Mouse (Mus musculus) frontal cortex, postnatal 14 days (tissue): ENCODE results near the gene Madcam1.
"Not testable (repeated sequence)": the region's sequence is repeated elsewhere in the genome, so short reads cannot be mapped to it uniquely, and the experiment has no call there.

Source experiments
- DNase-seq, 2 experiments: peaks; one replicate each; pipeline ENCODE4 v3.0.0; 2022; ENCODE audit warnings: low spot score in 2 of 2

Madcam1 gene

DNA sequence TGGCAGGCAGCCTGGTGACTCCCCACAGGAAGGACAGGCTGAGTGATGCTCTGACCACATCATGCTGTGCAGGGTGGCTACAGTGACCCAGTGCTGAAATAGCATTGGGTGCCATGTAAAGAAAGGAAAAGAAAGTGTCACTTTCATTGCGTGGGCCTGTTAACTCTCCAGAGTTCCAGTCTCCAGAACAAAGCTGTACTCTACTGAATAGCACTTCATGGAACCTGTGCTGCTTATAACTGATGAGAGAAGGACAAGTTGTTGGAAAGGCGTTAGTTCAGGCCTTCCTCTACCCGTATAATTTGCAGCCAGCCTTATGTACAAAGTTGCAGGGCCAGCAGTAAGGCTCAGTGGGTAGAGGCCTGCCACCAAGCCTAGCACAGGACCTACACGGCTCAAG, 24.4 kb downstream of the Madcam1 start, which contains the start of gene Gzmm:
Gzmm (plus strand) TSS at position 301 of the 400 bp plus-strand sequence.
- no peak for DNase-seq

DNA sequence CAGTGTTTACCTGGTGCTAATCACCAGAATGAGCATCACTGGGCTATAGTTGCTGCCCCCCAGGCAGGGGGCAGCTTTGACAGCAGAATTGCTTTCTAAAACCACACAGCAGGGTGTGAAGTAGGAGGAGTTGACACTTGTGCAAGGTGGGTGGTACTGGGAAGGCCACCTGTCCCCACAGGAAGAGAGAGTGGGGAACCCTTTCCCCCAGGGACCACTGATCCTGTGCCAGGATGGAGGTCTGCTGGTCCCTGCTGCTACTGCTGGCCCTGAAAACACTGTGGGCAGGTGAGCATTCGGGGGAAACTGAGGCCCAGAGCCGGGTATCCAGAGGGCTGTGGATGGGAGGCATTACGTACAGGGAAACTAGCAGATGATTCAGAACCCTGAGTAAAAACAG, 24.8 kb downstream of the Madcam1 start:
- no peak for DNase-seq

DNA sequence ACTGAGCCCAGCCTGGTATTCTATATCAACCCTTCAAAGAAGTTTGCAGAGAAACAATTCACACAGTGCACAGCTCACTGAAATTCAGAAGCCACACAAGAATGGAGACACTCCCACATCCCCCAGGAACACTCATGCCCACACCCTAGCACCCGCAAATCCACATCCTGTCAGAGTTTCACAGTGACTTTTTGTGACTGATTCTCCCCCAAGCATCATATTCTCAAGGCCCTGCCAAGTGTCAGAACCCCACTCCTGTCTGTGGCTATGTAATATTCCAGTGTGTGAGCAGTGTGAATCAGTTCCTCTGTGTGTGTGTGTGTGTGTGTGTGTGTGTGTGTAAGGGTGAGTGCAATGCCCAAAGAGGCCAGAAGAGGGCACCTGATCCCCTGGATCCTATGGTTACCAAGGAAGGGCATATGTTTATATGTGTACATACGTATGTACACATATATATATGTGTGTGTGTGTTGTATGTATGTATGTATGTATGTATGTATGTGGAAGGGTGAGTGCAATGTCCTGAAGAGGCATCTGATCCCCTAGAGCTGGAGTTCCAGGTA, 27.7 kb downstream of the Madcam1 start:
- no peak for DNase-seq

DNA sequence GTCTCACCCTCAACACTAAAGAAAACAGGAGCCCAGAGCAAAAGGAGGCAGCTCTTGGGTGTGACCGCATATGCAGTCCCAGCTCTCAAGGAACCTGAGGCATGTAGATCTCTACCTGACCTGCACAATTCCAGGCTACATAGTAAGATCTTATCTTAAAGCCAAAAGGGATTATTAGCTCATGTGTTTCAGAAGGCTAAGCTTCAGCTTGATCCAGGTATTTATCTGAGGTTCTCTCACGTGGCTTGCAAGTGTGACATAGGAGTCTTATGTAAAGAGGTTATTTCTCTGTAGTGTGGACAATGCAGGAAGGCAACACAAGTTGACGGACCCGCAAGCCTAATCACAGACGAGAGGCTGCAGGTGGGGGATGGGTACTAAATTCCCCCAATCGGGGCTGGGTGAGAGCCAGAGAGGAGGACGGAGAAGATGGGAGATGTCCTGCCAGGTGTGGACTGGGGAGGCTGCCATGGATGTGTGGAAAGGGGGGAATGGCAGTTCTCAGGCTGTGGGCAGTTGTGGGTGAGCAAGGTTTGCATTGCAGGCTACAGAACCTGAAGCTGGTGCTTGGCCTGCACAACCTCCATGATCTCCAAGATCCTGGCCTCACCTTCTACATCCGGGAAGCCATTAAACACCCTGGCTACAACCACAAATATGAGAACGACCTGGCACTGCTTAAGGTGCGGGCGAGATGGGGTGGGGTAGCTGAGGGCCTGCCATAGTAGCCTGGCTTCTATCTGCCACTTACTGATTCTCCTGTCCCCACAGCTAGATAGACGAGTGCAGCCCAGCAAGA, 29.4 kb downstream of the Madcam1 start:
- DNase-seq = no peak

DNA sequence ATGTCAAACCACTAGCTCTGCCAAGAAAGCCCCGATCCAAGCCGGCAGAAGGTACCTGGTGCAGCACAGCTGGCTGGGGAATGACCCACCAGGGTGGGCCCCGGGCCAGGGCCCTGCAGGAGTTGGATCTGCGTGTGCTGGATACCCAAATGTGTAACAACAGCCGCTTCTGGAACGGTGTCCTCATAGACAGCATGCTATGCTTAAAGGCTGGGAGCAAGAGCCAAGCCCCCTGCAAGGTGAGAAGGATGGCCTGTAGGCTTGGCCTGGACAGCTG, 30.0 kb downstream of the Madcam1 start:
- DNase-seq = no peak

DNA sequence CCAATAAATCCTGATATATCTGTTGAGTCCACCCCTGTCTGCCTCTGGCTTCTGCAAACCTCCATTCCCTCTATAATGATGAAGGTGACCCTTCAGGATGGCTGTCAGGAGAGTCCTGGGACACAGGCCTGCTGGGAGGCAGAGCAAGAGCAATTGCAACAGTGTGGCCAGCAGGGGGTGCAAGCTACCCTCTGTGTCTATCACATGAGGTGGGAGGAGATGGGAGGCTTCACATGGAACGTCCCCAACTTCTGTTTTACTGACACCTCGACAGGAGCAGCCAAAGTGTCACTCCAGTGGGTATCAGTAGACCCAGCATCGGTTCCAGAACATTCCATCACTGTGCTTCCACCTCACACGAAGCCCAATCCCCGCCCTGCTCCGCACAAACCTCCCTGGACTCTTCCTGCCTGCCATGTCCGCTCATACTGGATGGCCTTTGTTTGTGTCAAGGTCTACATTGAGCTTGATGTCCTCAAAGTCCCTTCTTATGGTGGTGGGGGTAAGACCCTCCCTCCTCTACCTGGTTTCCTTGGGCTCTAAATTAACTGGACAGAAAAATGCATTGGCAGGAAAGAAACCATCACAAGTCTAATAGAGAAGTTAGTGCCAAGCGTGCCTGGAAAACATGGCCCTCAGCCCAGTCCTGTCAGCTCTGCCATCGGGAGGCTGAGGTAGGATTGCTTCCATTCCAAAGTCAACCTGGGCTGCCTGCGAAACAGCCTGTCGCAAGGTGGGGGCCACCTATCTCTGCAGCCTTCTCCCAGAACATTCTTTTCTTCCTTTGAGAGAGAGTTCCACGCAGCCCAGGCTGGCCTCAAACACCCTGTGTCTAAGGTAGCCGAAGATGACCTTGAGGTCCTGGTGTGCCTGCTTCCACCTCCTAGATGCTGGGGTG, 31.1 kb downstream of the Madcam1 start:
- DNase-seq = peak in 1 of 2 experiments; percentile 48

DNA sequence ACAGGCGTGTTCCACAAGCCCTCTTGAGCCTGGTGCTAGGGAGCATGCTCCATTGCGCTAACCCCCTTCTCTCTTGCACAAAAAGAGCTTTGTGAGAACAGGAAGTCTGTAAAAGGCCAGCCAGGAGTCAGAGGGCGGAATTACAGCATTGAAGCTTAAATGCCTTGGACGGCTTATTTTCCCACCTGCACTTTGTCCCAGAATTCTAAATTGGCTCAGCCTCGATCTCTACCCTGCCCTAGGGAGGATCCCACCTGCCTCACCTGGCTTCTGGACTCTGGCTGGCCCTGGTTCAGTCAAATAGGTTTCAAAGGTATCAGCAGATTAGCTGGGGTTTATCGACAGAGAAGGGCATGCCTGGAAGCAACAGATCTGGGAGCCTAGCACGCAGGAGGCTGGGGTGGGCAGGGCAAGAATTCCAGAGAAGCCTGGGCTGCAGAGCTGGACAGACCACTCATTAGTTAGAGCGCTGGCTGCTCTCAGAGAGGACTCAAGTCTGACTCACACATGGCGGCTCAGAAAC, 31.8 kb downstream of the Madcam1 start:
- no peak for DNase-seq

DNA sequence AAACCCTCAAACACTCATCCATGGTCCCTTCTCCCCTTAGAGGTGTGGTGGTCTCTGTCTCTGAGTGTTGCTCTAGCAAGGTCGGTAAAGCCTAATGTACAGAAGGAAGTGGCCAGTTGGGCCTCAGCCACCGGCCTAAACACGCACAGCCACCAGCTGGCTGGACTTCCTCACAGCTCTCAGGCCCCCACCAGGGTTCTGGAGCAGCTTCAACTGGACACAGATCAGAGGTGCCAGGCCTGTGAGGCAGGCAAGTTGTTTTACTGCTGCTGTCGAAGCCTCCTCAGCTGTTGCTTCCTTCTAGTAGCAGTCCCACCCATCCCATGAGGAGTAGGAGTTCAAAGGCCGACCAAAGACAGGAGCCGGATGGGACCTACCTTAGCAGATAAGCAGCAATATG, 33.6 kb downstream of the Madcam1 start:
- no peak for DNase-seq

DNA sequence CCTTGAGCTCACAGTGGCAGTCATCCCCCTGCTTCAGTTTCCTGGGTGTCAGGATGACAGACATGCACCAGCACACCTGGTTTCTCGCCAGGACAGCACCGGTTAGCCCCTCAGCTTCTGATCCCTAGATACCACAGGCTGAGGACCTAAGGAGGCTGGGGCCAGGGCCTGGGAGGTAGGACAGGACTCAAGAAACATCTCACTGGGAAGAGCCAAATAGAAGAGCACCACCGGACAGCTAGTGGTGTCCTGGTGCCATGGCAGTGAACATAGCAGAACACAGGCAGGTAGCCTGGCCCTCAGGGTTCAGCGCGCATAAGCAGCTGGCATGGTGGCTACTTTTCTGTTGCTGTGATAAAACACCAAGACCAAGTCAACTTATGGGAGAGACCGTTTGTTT, 34.1 kb downstream of the Madcam1 start:
- no peak for DNase-seq

DNA sequence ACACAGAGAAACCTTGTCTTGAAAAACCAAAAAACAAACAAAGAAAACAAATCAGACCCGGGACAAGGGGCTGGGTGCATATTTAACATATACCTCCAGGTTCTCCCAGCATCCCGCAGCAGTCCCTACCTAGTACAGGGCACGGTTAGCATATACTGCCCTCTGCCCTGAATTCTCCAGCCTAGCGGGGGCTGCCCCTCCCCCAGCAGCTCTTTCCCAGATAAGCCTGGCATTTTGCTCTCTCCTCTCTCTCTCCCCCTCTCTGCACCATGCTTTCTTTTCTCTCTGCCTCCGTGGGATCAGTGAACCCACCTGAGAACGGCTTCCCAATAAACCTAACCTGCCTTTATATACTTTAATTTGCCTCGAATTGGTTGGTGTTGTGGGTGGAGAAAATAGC, 36.3 kb downstream of the Madcam1 start:
- DNase-seq = no peak

DNA sequence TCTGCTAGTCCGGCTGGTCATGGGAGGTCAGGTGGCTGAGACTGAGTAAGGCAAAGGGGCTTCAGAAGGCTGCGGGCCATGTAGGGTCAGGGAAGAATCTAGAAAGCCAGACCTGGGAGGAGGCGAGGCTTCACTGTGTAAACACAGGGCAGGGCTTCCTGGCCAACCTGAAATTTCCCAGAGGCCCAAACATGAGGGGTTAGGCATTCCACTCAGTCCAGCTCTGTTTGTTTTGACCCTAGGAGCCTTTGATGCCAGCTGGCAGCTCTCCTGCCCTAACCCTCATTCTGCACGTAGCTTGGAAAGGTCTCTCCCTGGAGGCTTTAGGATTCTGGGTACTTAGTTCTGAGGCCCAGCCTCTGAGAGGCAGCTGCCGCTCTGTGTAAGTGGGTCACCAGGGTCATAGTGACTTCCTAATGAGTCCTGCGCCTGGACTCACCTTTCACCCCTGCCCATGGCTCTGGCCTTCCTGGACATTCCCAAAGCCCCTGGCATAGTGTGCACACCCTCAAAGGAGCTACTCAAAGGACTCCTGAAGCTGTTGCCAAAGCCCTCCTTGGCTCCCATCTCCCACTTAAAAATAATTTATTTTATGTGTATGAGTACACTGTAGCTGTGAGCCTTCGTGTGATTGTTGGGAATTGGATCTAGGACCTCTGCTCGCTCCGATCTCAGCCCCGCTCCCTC, 37.2 kb downstream of the Madcam1 start:
- DNase-seq = no peak

DNA sequence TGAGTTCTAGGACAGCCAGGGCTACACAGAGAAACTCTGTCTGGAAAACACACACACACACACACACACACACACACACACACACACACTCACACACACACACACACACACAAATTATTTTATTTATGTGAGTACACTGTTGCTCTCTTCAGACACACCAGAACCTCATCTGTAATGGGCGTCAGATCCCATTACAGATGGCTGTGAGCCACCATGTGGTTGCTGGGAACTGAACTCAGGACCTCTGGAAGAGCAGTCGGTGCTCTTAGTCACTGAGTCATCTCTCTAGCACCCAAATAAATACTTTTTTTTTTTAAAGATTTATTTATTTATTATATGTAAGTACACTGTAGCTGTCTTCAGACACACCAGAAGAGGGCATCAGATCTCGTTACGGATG, 38.6 kb downstream of the Madcam1 start:
- DNase-seq = not testable (repeated sequence)

DNA sequence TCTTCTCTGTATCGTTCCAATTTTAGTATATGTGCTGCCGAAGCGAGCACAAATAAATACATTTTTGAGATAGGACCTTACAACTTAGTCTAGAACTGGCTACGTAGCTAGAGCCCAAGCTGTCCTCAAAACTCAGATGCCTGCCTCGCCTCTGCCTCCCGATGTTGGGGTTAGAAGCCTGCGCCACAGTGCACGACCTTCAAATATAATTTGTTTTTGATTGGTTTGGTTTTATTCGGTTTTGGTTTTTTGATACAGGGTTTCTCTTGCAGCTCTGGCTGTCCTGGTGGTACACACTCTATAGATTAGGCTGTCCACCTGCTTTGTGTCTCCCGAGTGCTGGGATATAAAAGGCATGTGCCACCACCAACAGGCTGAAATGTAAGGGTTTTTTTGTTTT, 39.2 kb downstream of the Madcam1 start:
- no peak for DNase-seq

DNA sequence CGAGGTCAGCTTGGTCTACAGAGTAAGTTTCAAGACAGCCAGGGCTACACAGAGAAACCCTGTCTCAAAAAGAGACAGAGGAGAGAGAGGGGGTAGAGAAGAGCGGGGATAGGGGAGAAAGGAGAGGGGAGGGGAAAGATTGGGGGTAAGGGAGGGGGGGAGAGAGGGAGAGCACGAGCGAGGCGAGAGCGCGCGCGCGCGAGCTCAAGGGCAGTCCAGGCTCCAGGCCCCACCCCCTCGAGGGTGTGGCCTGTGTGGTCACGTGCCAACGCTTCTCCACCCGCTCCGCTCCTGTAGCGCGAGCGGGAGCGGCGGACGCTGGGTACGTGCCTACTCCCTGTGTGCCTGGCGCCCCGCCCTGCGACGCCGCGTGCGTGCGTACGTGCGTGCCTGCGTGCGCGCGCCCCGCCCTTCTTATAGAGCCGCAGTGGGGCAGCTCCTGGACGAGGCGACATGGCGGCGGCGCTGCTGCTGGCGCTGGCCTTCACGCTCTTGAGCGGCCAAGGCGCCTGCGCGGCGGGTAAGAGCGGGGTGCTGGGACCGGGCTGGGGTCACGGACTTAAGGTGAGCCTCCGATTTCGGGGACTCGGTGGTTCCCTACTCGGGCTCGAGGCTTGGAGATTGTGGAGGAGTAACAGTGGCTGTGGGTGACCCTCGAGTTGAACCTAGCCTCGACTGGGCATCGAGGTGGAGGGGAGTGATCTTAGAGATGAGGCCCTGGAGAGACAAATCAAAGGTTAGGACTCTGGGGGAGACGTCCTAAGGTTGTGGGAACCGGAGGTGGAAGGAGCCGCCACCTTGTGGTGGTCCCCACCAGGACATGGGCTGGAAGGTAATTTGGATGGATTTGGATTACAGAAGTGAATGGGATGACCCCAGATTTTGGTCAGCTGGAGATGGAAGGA, 40.0 kb downstream of the Madcam1 start, which contains the start of gene Bsg:
Bsg (plus strand) TSS at position 427 of the 905 bp plus-strand sequence.
- peak; percentile 98 for DNase-seq

DNA sequence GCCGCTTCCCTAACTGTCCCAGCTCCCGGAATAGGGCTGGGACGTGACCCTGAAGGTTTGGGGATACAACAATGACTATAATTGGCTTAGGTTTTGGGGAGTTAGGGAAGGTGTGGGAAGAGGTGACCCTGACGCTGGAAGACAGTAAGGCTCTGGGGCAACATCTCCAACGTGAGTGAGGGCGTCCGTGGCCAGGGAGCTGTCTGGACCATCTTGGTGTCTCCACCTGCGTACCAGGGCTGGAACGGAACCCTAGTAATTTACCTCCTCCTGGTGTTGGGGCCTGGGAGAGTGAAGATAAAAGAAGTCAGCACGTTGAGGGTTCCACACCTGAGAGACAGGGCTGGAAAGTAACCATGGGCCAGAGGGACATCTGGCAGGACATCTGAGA, 40.6 kb downstream of the Madcam1 start:
- no peak for DNase-seq

DNA sequence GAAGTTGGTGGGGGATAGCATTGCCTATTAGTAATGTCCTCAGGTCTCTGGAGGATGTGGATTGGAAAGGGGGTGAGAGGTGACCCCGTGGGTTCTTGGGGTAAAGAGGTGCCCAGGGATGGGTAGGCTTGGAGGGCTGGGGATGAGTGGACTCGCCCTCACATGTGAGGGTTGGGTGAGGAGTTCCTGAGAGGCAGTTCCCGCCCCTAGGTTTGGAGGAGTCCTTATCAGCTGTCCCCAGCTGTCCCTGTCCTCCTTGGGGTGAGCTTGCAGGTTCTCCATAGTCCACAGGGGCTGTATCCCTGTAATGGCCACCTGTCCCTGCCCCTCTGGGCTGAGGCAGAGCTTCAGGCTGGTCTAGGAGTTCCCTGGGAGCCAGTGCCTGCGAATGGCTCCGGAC, 41.6 kb downstream of the Madcam1 start:
- no peak for DNase-seq

DNA sequence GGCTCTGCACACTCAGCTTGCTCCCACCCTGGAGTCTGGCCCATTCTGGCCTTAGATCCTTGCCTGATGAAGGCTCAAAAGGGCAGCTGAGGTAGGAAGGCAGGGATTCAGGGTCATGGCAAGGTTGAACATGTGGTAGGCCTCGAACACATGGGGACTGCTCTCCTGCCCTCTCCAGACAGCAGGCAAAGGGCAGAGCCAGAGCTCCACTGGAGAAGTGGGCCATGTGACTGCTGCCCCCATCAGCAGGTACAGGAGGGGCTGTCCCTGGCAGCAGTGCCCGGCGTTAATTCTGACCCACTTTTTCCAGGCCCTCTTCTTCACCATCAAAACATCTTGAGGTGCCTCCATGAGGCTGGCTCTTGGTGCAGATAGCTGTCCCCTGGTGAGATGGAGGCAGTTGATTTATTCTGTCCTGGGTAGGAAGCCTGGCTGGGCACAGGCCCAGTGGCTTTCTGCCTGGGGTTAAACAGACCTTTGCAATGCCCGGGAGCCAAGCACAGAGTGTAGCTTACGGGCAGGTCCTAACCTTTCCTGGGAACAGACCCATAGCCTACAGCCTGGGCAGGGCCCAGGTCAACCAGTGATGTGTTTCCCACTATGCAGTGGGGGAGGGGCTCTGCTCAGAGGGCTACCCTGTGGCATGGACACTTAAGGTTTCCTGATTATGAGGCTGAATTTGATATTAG, 42.2 kb downstream of the Madcam1 start:
- no peak for DNase-seq

DNA sequence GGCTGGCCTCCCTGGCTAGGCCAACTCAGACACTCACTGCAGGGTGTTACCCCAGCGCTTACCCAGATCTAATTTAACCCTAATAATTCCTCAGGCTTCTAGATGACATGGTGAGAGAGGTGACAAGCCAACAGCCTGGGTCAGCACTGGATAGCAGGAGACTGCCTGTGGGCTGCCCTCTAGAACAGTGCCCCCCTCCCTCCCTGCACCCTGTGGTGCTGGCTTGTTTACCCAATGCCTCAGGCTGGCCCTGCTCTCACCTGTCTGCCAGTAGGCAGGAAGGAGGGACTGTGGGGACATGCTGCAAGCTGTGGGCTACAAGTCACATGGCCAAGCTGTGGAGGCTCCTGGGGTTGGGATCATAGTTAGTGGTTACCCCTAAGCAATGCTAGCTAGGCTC, 42.8 kb downstream of the Madcam1 start:
- DNase-seq = no peak

DNA sequence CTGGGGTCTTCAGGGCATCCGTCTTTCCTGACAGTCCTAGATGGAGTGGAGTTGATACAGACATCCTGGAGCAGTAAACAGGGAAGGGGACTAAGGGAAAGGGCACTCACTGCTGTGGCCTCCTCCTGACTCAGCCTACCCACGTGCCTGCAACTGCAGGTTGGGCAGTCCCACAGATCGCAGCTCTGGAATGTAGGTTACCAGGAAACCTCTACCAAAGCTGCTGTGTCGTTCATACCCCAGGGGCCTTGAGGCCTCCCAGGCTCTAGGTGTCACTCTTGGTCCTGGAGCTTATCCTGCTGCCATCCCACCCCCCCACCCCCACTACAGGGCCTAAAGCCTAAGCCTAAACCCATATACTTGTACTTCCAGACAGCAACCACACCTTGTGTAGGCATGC, 43.4 kb downstream of the Madcam1 start:
- no peak for DNase-seq

DNA sequence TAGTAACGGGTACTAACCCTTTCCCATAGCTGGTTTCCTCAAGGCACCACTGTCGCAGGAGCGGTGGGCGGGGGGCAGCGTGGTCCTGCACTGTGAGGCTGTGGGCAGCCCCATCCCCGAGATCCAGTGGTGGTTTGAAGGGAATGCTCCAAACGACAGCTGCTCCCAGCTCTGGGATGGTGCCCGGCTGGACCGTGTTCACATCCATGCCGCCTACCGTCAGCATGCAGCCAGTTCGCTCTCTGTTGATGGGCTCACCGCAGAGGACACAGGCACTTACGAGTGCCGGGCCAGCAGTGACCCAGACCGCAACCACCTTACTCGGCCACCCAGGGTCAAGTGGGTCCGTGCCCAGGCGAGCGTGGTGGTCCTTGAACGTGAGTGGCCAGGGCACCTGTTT, 44.3 kb downstream of the Madcam1 start:
- DNase-seq = no peak
